Mouse (Mus musculus) limb, embryonic 14.5 days (tissue): ENCODE measurements at regions not wholly inside any gene's neighbourhood (a gene's known extent, or its start where the extent isn't known, plus 50 kb on each side); places are given as distances from the start of the nearest gene placed in this dataset.

Experiments used
- ATAC-seq: fragments of 200-750 bp; cut with Nextera tagmentation; 2 replicates; pipeline ENCODE4 v1.8.0; 2017; ENCODE audit warnings: low read depth, moderate number of reproducible peaks, moderate TSS enrichment; ENCODE audit not compliant: low FRiP score
- DNase-seq: peaks from one replicate; pipeline ENCODE4 v3.0.0-alpha.2; 2015; ENCODE audit warnings: low spot score
- H3K27ac ChIP-seq: fragments of 300-500 bp; sonication (generic); replicated peaks from 2 replicates; pipeline ENCODE4 v1.5.1; 2014; ENCODE audit warnings: low read depth, mild to moderate bottlenecking, low read length, moderate library complexity, mixed read lengths
- H3K27me3 ChIP-seq: fragments of 300-500 bp; sonication (generic); 2 replicates; pipeline ENCODE4 v1.6.1; 2014; ENCODE audit warnings: low read length, mixed read lengths; ENCODE audit not compliant: control insufficient read depth, insufficient read depth
- H3K36me3 ChIP-seq: fragments of 300-500 bp; sonication (generic); 2 replicates; pipeline ENCODE4 v1.6.1; 2014; ENCODE audit warnings: mild to moderate bottlenecking, low read length, moderate library complexity, mixed read lengths; ENCODE audit not compliant: control insufficient read depth, insufficient read depth
- H3K4me1 ChIP-seq: fragments of 300-500 bp; sonication (generic); 2 replicates; pipeline ENCODE4 v1.6.1; 2014; ENCODE audit warnings: antibody characterized with exemption, low read length, mixed read lengths; ENCODE audit not compliant: control insufficient read depth, insufficient read depth
- H3K4me2 ChIP-seq: fragments of 300-500 bp; sonication (generic); replicated peaks from 2 replicates; pipeline ENCODE4 v1.6.1; 2014; ENCODE audit warnings: low read depth, mild to moderate bottlenecking, low read length, moderate library complexity; ENCODE audit not compliant: severe bottlenecking
- H3K4me3 ChIP-seq: fragments of 300-500 bp; sonication (generic); replicated peaks from 2 replicates; pipeline ENCODE4 v1.5.1; 2014; ENCODE audit warnings: low read length
- H3K9ac ChIP-seq: fragments of 300-500 bp; sonication (generic); 2 replicates; pipeline ENCODE4 v1.6.1; 2014; ENCODE audit warnings: mild to moderate bottlenecking, low read depth, low read length, moderate library complexity; ENCODE audit not compliant: severe bottlenecking
- H3K9me3 ChIP-seq: fragments of 300-500 bp; sonication (generic); 2 replicates; pipeline ENCODE4 v1.6.1; 2016; ENCODE audit warnings: low read length; ENCODE audit not compliant: control insufficient read depth
- POLR2A ChIP-seq: fragments of 200-500 bp; IDR thresholded peaks from 2 replicates; pipeline ENCODE4 v1.8.0; 2012; ENCODE audit warnings: inconsistent platforms, mild to moderate bottlenecking, moderate library complexity, borderline replicate concordance; ENCODE audit not compliant: insufficient read depth, insufficient read length; ENCODE audit errors: extremely low read depth
- WGBS: fragments of 180-500 bp; shearing (Covaris S2); extraction: QIAGEN DNeasy Blood & Tissue Kit; methylation state at CpG from one replicate; pipeline ENCODE4 v1.1.7; 2014; 5-methylcytosine and 5-hydroxymethylcytosine counted together

- H3K9me3 ChIP-seq, result no peaks in the 10 kb centered on the region
- WGBS, result 17% methylated on average over 11 of the region's 11 CpGs
- H3K36me3 ChIP-seq, result no peaks in the 10 kb centered on the region
- ATAC-seq, result peak; percentile 41; the same call in 1 of the 2 replicates
- peak overlapping the region; percentile 21; the same call in 1 of the 2 replicates for H3K4me2 ChIP-seq
- peak overlapping the region; percentile 72 for H3K27ac ChIP-seq
- DNase-seq, result peak; percentile 20
- peaks cover 22% of the 10 kb centered on the region for H3K4me1 ChIP-seq
- H3K27me3 ChIP-seq, result no peaks in the 10 kb centered on the region
- TF ChIP-seq POLR2A, result no peak
- H3K9ac ChIP-seq, result no peak overlapping the region
- no peak overlapping the region for H3K4me3 ChIP-seq
Observed at GRCm38 (mm10) chr2:75557392-75557791, 101.7 kb upstream of the Hnrnpa3 start.

- Histone ChIP-seq H3K9ac (no peak overlapping the region), H3K4me3 (no peak overlapping the region), H3K4me2 (no peak overlapping the region), H3K36me3 (no peaks in the 10 kb centered on the region), H3K4me1 (peaks cover 22% of the 10 kb centered on the region), H3K27ac (no peak overlapping the region), H3K9me3 (no peaks in the 10 kb centered on the region), H3K27me3 (no peaks in the 10 kb centered on the region)
- TF ChIP-seq POLR2A, result no peak
- 58% methylated on average over 6 of the region's 6 CpGs for WGBS
- ATAC-seq (no peak), DNase-seq (no peak)
Observed at GRCm38 (mm10) chr2:75559920-75560319, 99.1 kb upstream of the Hnrnpa3 start.

- no peaks in the 10 kb centered on the region for H3K9me3 ChIP-seq
- no peak overlapping the region for H3K4me3 ChIP-seq
- peaks cover 3% of the 10 kb centered on the region; the same call in 1 of the 2 replicates for H3K4me1 ChIP-seq
- H3K27ac ChIP-seq, result no peak overlapping the region
- TF ChIP-seq POLR2A, result no peak
- no peak overlapping the region for H3K9ac ChIP-seq
- H3K4me2 ChIP-seq, result no peak overlapping the region
- ATAC-seq (no peak), DNase-seq (no peak)
- no peaks in the 10 kb centered on the region for H3K27me3 ChIP-seq
- H3K36me3 ChIP-seq, result no peaks in the 10 kb centered on the region
- WGBS, result 54% methylated on average over 9 of the region's 9 CpGs
Observed at GRCm38 (mm10) chr2:75563253-75563913, 95.7 kb upstream of the Hnrnpa3 start.

GRCm38 (mm10) chr2:75564809-75565208, 94.3 kb upstream of the Hnrnpa3 start:
- Histone ChIP-seq H3K4me2 (no peak overlapping the region), H3K4me3 (no peak overlapping the region), H3K9me3 (no peaks in the 10 kb centered on the region), H3K9ac (no peak overlapping the region), H3K4me1 (0 out of 2 replicates have a peak, but pooled peaks cover 3% of the 10 kb centered on the region), H3K36me3 (no peaks in the 10 kb centered on the region), H3K27me3 (no peaks in the 10 kb centered on the region), H3K27ac (no peak overlapping the region)
- DNase-seq (no peak), ATAC-seq (no peak)
- TF ChIP-seq POLR2A, result no peak
- WGBS, result 73% methylated on average over 5 of the region's 5 CpGs

- no peak overlapping the region for H3K4me2 ChIP-seq
- TF ChIP-seq POLR2A, result no peak
- no peaks in the 10 kb centered on the region for H3K36me3 ChIP-seq
- no peak overlapping the region for H3K4me3 ChIP-seq
- no peaks in the 10 kb centered on the region for H3K27me3 ChIP-seq
- no peaks in the 10 kb centered on the region for H3K9me3 ChIP-seq
- DNase-seq, result no peak
- H3K4me1 ChIP-seq, result no peaks in the 10 kb centered on the region
- WGBS, result 84% methylated on average over 4 of the region's 4 CpGs
- no peak for ATAC-seq
- no peak overlapping the region for H3K27ac ChIP-seq
- no peak overlapping the region for H3K9ac ChIP-seq
Observed at GRCm38 (mm10) chr2:75567131-75567530, 91.9 kb upstream of the Hnrnpa3 start.
